Mouse (Mus musculus) CH12.LX (cell line): ENCODE results near the gene Arfgap3. TPM values are rescaled to one million over a fixed set of nuclear protein-coding genes. Genes with fewer than 3 reads are reported as not detected.
A peak's percentile ranks its signal among the peaks of the same experiment; 100 is the strongest.

Experiments
- DNase-seq: peaks from one replicate; pipeline ENCODE4 v3.0.0-alpha.2; 2013; ENCODE audit errors: extremely low read depth
- H3K27ac ChIP-seq: 2 replicates; pipeline ENCODE4 v1.5.1; 2012; ENCODE audit warnings: low read depth, mild to moderate bottlenecking, control low read depth, moderate library complexity; ENCODE audit not compliant: insufficient read depth
- H3K27me3 ChIP-seq: replicated peaks from 2 replicates; pipeline ENCODE3; 2012; ENCODE audit warnings: inconsistent platforms
- H3K36me3 ChIP-seq, 2 experiments: replicated peaks in 1 of 2; 2 replicates each; pipeline versions ENCODE3 to v1.6.1; 2012; ENCODE audit warnings: inconsistent platforms in 1 of 2, low read length in 1 of 2, mild to moderate bottlenecking in 1 of 2, mixed read lengths in 1 of 2, moderate library complexity in 1 of 2; ENCODE audit not compliant: control insufficient read depth in 1 of 2, insufficient read depth in 1 of 2
- H3K4me1 ChIP-seq, 2 experiments: 2 replicates each; pipeline ENCODE4 v1.6.1; 2012; ENCODE audit warnings: inconsistent platforms in 1 of 2, moderate library complexity in 1 of 2; ENCODE audit not compliant: insufficient read depth in 2 of 2, control insufficient read depth in 1 of 2
- H3K4me2 ChIP-seq: 2 replicates; pipeline ENCODE4 v1.6.1; 2012; ENCODE audit warnings: low read depth, mild to moderate bottlenecking, control low read depth; ENCODE audit not compliant: poor library complexity, insufficient read depth, severe bottlenecking
- H3K4me3 ChIP-seq, 3 experiments: fragments of 150-350 bp in 1 of 3; sonication (generic) in 1 of 3; replicated peaks in 1 of 3; 2 replicates each; pipeline versions ENCODE3 to v1.5.1; 2011 to 2012; ENCODE audit warnings: low read depth in 2 of 3, low read length in 2 of 3, mild to moderate bottlenecking in 2 of 3, moderate library complexity in 2 of 3, control low read depth in 1 of 3, improper control_type of control experiment in 1 of 3, inconsistent platforms in 1 of 3, mixed read lengths in 1 of 3; ENCODE audit not compliant: poor library complexity in 1 of 3
- H3K79me2 ChIP-seq: replicated peaks from 2 replicates; pipeline ENCODE4 v1.6.1; 2012; ENCODE audit warnings: mild to moderate bottlenecking, moderate library complexity; ENCODE audit not compliant: control insufficient read depth, poor library complexity, insufficient read depth, severe bottlenecking; ENCODE audit errors: extremely low read depth
- H3K9ac ChIP-seq: 2 replicates; pipeline ENCODE4 v1.6.1; 2012; ENCODE audit warnings: low read depth, mild to moderate bottlenecking, control low read depth, moderate library complexity; ENCODE audit not compliant: insufficient read depth
- H3K9me3 ChIP-seq: replicated peaks from 2 replicates; pipeline ENCODE3; 2012; ENCODE audit warnings: low read length, inconsistent platforms, mixed read lengths
- BHLHE40 ChIP-seq: IDR thresholded peaks from 2 replicates; pipeline ENCODE4 v1.6.1; 2011; ENCODE audit warnings: mild to moderate bottlenecking, low read depth, low read length, improper control_type of control experiment
- CTCF ChIP-seq, 2 experiments: IDR thresholded peaks in 1 of 2; conservative IDR thresholded peaks in 1 of 2; 2 replicates each; pipeline ENCODE4 v1.5.1; 2011 to 2012; ENCODE audit warnings: low read depth in 2 of 2, low read length in 2 of 2, improper control_type of control experiment in 1 of 2, inconsistent platforms in 1 of 2, mild to moderate bottlenecking in 1 of 2, moderate library complexity in 1 of 2
- E2F4 ChIP-seq: IDR thresholded peaks from 2 replicates; pipeline ENCODE4 v1.6.1; 2011; ENCODE audit warnings: low read depth, low read length, improper control_type of control experiment; ENCODE audit not compliant: insufficient replicate concordance
- ELF1 ChIP-seq: IDR thresholded peaks from 2 replicates; pipeline ENCODE4 v1.6.1; 2014; ENCODE audit warnings: low read depth, mild to moderate bottlenecking, inconsistent platforms, low read length, improper control_type of control experiment
- HCFC1 ChIP-seq: IDR thresholded peaks from 2 replicates; pipeline ENCODE4 v1.6.1; 2012; ENCODE audit warnings: low read depth, mild to moderate bottlenecking, inconsistent platforms, low read length, improper control_type of control experiment
- IRF4 ChIP-seq: IDR thresholded peaks from 2 replicates; pipeline ENCODE4 v1.6.1; 2014; ENCODE audit warnings: low read depth, mild to moderate bottlenecking, inconsistent platforms, low read length, improper control_type of control experiment
- KAT2A ChIP-seq: IDR thresholded peaks from 2 replicates; pipeline ENCODE4 v1.6.1; 2012; ENCODE audit warnings: low read length, improper control_type of control experiment, inconsistent platforms; ENCODE audit not compliant: insufficient replicate concordance
- MAX ChIP-seq: IDR thresholded peaks from 2 replicates; pipeline ENCODE4 v1.6.1; 2011; ENCODE audit warnings: low read length, improper control_type of control experiment
- MAZ ChIP-seq: IDR thresholded peaks from 2 replicates; pipeline ENCODE4 v1.6.1; 2012; ENCODE audit warnings: low read depth, mild to moderate bottlenecking, inconsistent platforms, low read length, improper control_type of control experiment, moderate library complexity
- MXI1 ChIP-seq: IDR thresholded peaks from 2 replicates; pipeline ENCODE4 v1.6.1; 2011; ENCODE audit warnings: mild to moderate bottlenecking, low read depth, low read length, improper control_type of control experiment
- NELFE ChIP-seq: IDR thresholded peaks from 2 replicates; pipeline ENCODE4 v1.6.1; 2011; ENCODE audit warnings: low read depth, low read length, improper control_type of control experiment
- NRF1 ChIP-seq: IDR thresholded peaks from 2 replicates; pipeline ENCODE4 v1.6.1; 2014; ENCODE audit warnings: low read depth, mild to moderate bottlenecking, inconsistent platforms, low read length, improper control_type of control experiment, moderate library complexity
- PAX5 ChIP-seq: IDR thresholded peaks from 2 replicates; pipeline ENCODE4 v1.6.1; 2012; ENCODE audit warnings: low read length, inconsistent platforms, mixed read lengths
- POLR2A ChIP-seq: IDR thresholded peaks from 2 replicates; pipeline ENCODE4 v1.6.1; 2011; ENCODE audit warnings: low read depth, mild to moderate bottlenecking, improper control_type of control experiment, low read length
- RAD21 ChIP-seq: IDR thresholded peaks from 2 replicates; pipeline ENCODE4 v1.6.1; 2011; ENCODE audit warnings: low read depth, mild to moderate bottlenecking, low read length, improper control_type of control experiment, moderate library complexity
- SIN3A ChIP-seq: IDR thresholded peaks from 2 replicates; pipeline ENCODE4 v1.6.1; 2012; ENCODE audit warnings: low read length, improper control_type of control experiment, inconsistent platforms
- SMC3 ChIP-seq: IDR thresholded peaks from 2 replicates; pipeline ENCODE4 v1.6.1; 2011; ENCODE audit warnings: low read depth, low read length, improper control_type of control experiment
- TCF12 ChIP-seq: IDR thresholded peaks from 2 replicates; pipeline ENCODE4 v1.6.1; 2014; ENCODE audit warnings: low read depth, mild to moderate bottlenecking, inconsistent platforms, low read length, improper control_type of control experiment
- USF1 ChIP-seq: IDR thresholded peaks from 2 replicates; pipeline ENCODE4 v1.6.1; 2014; ENCODE audit warnings: low read depth, mild to moderate bottlenecking, inconsistent platforms, low read length, improper control_type of control experiment
- USF2 ChIP-seq: conservative IDR thresholded peaks from 2 replicates; pipeline ENCODE4 v1.6.1; 2011; ENCODE audit warnings: low read depth, low read length, improper control_type of control experiment
- ZC3H11A ChIP-seq: IDR thresholded peaks from 2 replicates; pipeline ENCODE4 v1.6.1; 2012; ENCODE audit warnings: low read depth, mild to moderate bottlenecking, inconsistent platforms, low read length, improper control_type of control experiment
- ZMIZ1 ChIP-seq: IDR thresholded peaks from 2 replicates; pipeline ENCODE4 v1.6.1; 2012; ENCODE audit warnings: low read depth, mild to moderate bottlenecking, inconsistent platforms, low read length, improper control_type of control experiment
- dilution Hi-C: fragments of 300-500 bp; cut with MboI; formaldehyde crosslinking; loops from 2 replicates; pipeline ENCODE4 v1.14.3; 2020; ENCODE audit warnings: low sequenced_read_pairs; ENCODE audit not compliant: extremely low pct_unique_long_range_greater_than_20kb, extremely low pct_ligation_motif_present
- in situ Hi-C: fragments of 300-500 bp; cut with MboI; formaldehyde crosslinking; loops from 3 replicates; pipeline ENCODE4 v1.14.3; 2019; ENCODE audit warnings: low sequenced_read_pairs, low pct_ligation_motif_present, low pct_unique_long_range_greater_than_20kb, mixed read lengths
- polyA plus RNA-seq: library from polyadenylated mRNA; unstranded; fragments of >175 nt; gene quantifications from 2 replicates; pipeline ENCODE4 v1.2.1, GENCODE M21; 2012; ENCODE audit warnings: low read depth; ENCODE audit not compliant: insufficient read length
- total RNA-seq, 2 experiments: library from RNA; depleted of rRNA; stranded (reverse); fragments of 300-350 nt in 1 of 2; fragments of >200 nt in 1 of 2; gene quantifications; 2 replicates each; pipeline ENCODE4 v1.2.3; 2012 to 2014

Gene Arfgap3
- total RNA-seq (2012; rRNA removed) (21.7 and 23.7 TPM in 2 replicates), total RNA-seq (2014; rRNA removed) (17.9 and 20.3 TPM in 2 replicates), polyA plus RNA-seq (11.0 and 13.8 TPM in 2 replicates)

- peaks cover 3% of the 10 kb centered on the region for H3K27me3 ChIP-seq
- dilution Hi-C loops: no loop called here
- DNase-seq: peak; percentile 85
- in situ Hi-C loops: no loop called here
- TF ChIP-seq MAX (peak; percentile 82), ELF1 (peak; percentile 60), IRF4 (peak; percentile 44; the same call in 1 of the 2 replicates), CTCF (conservative IDR thresholded peaks at IDR 0.05 in 1 of 2, IDR thresholded peaks at IDR 0.05 in 1 of 2; ENCODE audit: low read depth in 2 of 2, low read length in 2 of 2) (no peak), NRF1 (peak; percentile 96), BHLHE40 (peak; percentile 67), MAZ (0 out of 2 replicates have a peak, but pooled peaks have one; percentile 51), USF1 (no peak), MXI1 (peak; percentile 75), POLR2A (peak; percentile 64; the same call in 1 of the 2 replicates), KAT2A (0 out of 2 replicates have a peak, but pooled peaks have one; percentile 29), ZC3H11A (no peak), TCF12 (no peak), E2F4 (0 out of 2 replicates have a peak, but pooled peaks have one; percentile 30), NELFE (peak; percentile 57), HCFC1 (0 out of 2 replicates have a peak, but pooled peaks have one; percentile 54), USF2 (no peak; the same call in 1 of the 2 replicates), SIN3A (peak; percentile 78), ZMIZ1 (peak; percentile 47; the same call in 1 of the 2 replicates)
- no peaks in the 10 kb centered on the region for H3K9me3 ChIP-seq
- peak within 1 kb of the TSS; percentile 53 for H3K9ac ChIP-seq
- H3K4me3 ChIP-seq: peak within 1 kb of the TSS; percentile 68 to 78 (median 72)
- peaks cover 3 to 15% of the 10 kb centered on the region in 2 experiments for H3K4me1 ChIP-seq
- H3K36me3 ChIP-seq: peaks cover 0 to 12% of the 10 kb centered on the region in 2 experiments
- peak within 1 kb of the TSS; percentile 52 for H3K4me2 ChIP-seq
- no peak within 1 kb of the TSS for H3K27ac ChIP-seq
- H3K79me2 ChIP-seq: no peaks in the 10 kb centered on the region
Observed at GRCm38 (mm10) chr15:83349954-83350711, at the start of gene Arfgap3. Gene Arfgap3, minus strand, starts transcription at chr15:83350247.

GRCm38 (mm10) chr15:83392722-83393121 lies 42.7 kb upstream of the Arfgap3 start:
- TF ChIP-seq RAD21 (peak; percentile 57), SMC3 (peak; percentile 58), PAX5 (no peak), ZMIZ1 (no peak), USF1 (no peak), CTCF (conservative IDR thresholded peaks at IDR 0.05 in 1 of 2, IDR thresholded peaks at IDR 0.05 in 1 of 2; ENCODE audit: low read depth in 2 of 2, low read length in 2 of 2) (peak in 1 of 2 experiments; percentile 57; a peak in 2 of 4 replicates)
- TF ChIP-seq, all 38 proteins: peak for 3
- H3K27me3 ChIP-seq: no peaks in the 10 kb centered on the region
- H3K9ac ChIP-seq: no peak overlapping the region
- peaks cover 38 to 91% of the 10 kb centered on the region in 2 experiments for H3K36me3 ChIP-seq
- dilution Hi-C loops (no loop called here), in situ Hi-C loops (loop anchor here (10.0 kb wide), 1 partner anchor 82 kb away; no protein-coding TSS in a partner anchor)
- no peak for DNase-seq
- H3K4me2 ChIP-seq: no peak overlapping the region
- no peaks in the 10 kb centered on the region for H3K9me3 ChIP-seq
- no peak overlapping the region for H3K4me3 ChIP-seq
- H3K27ac ChIP-seq: no peak overlapping the region
- no peaks in the 10 kb centered on the region for H3K79me2 ChIP-seq
- peaks cover 8 to 17% of the 10 kb centered on the region in 2 experiments for H3K4me1 ChIP-seq
